Mouse (Mus musculus) small intestine, adult 2 months (tissue): Measurements from ENCODE around the gene Trim3. TPM values are rescaled to one million over a fixed set of nuclear protein-coding genes. Genes with fewer than 3 reads are reported as not detected.

ENCODE experiments used
- H3K27ac ChIP-seq: fragments of 200-500 bp; 2 replicates; pipeline ENCODE4 v1.5.1; 2012; ENCODE audit warnings: low read depth, low read length, control low read depth, inconsistent platforms; ENCODE audit not compliant: insufficient read depth
- H3K27me3 ChIP-seq: fragments of 200-500 bp; 2 replicates; pipeline ENCODE4 v1.6.1; 2012; ENCODE audit warnings: mild to moderate bottlenecking, moderate library complexity, low read length, inconsistent platforms; ENCODE audit not compliant: control insufficient read depth, insufficient read depth
- H3K36me3 ChIP-seq: fragments of 200-500 bp; 2 replicates; pipeline ENCODE4 v1.6.1; 2012; ENCODE audit warnings: mild to moderate bottlenecking, low read length, control low read depth, inconsistent platforms; ENCODE audit not compliant: control insufficient read depth, insufficient read depth
- H3K4me1 ChIP-seq: fragments of 200-500 bp; 2 replicates; pipeline ENCODE4 v1.6.1; 2012; ENCODE audit warnings: low read length, inconsistent platforms, mixed read lengths; ENCODE audit not compliant: control insufficient read depth, insufficient read depth, insufficient read length
- H3K4me3 ChIP-seq: fragments of 200-500 bp; 2 replicates; pipeline ENCODE4 v1.5.1; 2012; ENCODE audit warnings: low read depth, mild to moderate bottlenecking, control low read depth, inconsistent platforms, low read length, moderate library complexity
- CTCF ChIP-seq: fragments of 200-500 bp; IDR thresholded peaks from 2 replicates; pipeline ENCODE4 v1.5.1; 2012; ENCODE audit warnings: low read depth, mild to moderate bottlenecking, control low read depth, inconsistent platforms, low read length, moderate library complexity, mixed read lengths; ENCODE audit not compliant: insufficient replicate concordance, insufficient read length; ENCODE audit errors: extremely low read depth
- POLR2A ChIP-seq: fragments of 200-500 bp; IDR thresholded peaks from 2 replicates; pipeline ENCODE4 v1.6.1; 2012; ENCODE audit warnings: low read depth, mild to moderate bottlenecking, control low read depth, inconsistent platforms, low read length, moderate library complexity
- WGBS: fragments of 180-500 bp; shearing (Covaris S2); methylation state at CpG from one replicate; pipeline ENCODE4 v1.1.7; 2018; 5-methylcytosine and 5-hydroxymethylcytosine counted together
- polyA plus RNA-seq: library from polyadenylated mRNA; depleted of rRNA; stranded (reverse); fragments of >200 nt; gene quantifications from 2 replicates; pipeline ENCODE4 v1.2.3, GENCODE M21; 2012

Gene Trim3
- polyA plus RNA-seq, 1 experiment = 15.5 TPM

DNA sequence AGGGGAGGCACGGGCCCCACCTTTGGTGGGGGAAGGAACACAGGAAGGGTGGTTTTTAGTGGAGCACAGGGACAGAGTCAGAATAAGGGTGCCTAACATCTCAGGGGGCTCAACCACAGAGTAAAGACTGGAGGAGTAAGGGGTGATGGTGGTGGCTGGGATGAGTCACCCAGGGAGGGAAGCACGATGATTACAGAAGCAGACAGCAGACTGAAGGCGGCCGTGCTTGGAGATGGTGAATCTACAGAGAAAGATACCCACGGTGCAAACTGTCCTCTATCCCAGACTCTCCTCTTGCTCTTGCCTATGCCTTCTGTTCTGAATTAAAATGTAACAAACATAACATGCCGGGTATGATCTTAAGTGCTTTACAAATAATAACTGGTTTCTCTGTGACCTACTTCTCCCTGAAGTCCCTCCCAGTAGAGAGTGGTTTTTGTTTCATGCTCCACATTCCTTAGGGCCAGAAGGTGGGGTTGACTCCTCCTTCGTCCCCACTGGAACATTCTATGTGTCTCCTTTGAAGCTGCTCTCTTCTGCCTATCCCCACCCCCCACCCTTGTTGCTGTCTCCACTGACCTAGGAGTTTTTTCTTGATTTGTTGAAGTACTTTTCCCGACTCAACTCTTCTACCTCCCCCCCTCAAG is 11.6 kb downstream of the Trim3 start:
- no peak overlapping the region for H3K27ac ChIP-seq
- no peak overlapping the region for H3K4me3 ChIP-seq
- TF ChIP-seq CTCF = no peak
- no peak for TF ChIP-seq POLR2A
- no peaks in the 10 kb centered on the region for H3K27me3 ChIP-seq
- peaks cover 7% of the 10 kb centered on the region; the same call in 1 of the 2 replicates for H3K36me3 ChIP-seq
- no peaks in the 10 kb centered on the region for H3K4me1 ChIP-seq
- 63% methylated on average over 8 of the region's 8 CpGs for WGBS

- H3K4me3 ChIP-seq = no peak overlapping the region
- no peaks in the 10 kb centered on the region for H3K4me1 ChIP-seq
- 73% methylated on average over 4 of the region's 4 CpGs for WGBS
- no peak overlapping the region for H3K27ac ChIP-seq
- TF ChIP-seq POLR2A (no peak), CTCF (no peak)
- no peaks in the 10 kb centered on the region for H3K27me3 ChIP-seq
- H3K36me3 ChIP-seq = peaks cover 7% of the 10 kb centered on the region; the same call in 1 of the 2 replicates
These were observed 12.3 kb downstream of the Trim3 start for GRCm38 (mm10) chr7:105621053-105621452.

GRCm38 (mm10) chr7:105619701-105620100 is 13.7 kb downstream of the Trim3 start:
- Histone ChIP-seq H3K36me3 (peaks cover 5% of the 10 kb centered on the region), H3K4me1 (no peaks in the 10 kb centered on the region), H3K27me3 (no peaks in the 10 kb centered on the region), H3K27ac (no peak overlapping the region), H3K4me3 (no peak overlapping the region)
- WGBS = 52% methylated on average over 3 of the region's 3 CpGs
- no peak for TF ChIP-seq CTCF
- no peak for TF ChIP-seq POLR2A

DNA sequence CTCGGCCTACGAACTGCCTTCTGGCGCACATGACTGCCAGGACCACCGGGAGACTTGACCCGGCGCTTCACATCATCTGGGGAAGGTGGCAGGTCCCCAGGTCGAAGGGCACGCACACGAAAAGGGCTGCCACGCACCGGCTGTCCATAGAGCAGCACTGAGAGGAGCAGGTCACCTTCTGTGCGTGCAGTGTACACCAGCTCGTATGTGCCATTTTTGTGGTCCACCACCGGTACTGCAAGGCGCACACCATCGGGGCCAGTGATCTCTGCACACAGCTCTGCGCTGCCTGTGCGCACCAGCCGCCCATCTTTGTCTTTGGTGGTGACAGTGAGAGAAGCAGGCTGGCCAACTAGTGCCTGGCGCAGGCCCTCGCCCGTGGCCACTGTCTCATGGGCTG is 15.6 kb downstream of the Trim3 start:
- Histone ChIP-seq H3K27me3 (no peaks in the 10 kb centered on the region), H3K36me3 (peaks cover 5% of the 10 kb centered on the region; the same call in 1 of the 2 replicates), H3K4me1 (no peaks in the 10 kb centered on the region), H3K4me3 (no peak overlapping the region), H3K27ac (no peak overlapping the region)
- 95% methylated on average over 22 of the region's 22 CpGs for WGBS
- TF ChIP-seq CTCF = no peak
- no peak for TF ChIP-seq POLR2A

GRCm38 (mm10) chr7:105616561-105616960 is 16.8 kb downstream of the Trim3 start:
- WGBS = 82% methylated on average over 6 of the region's 6 CpGs
- no peaks in the 10 kb centered on the region for H3K27me3 ChIP-seq
- no peaks in the 10 kb centered on the region for H3K4me1 ChIP-seq
- peaks cover 6% of the 10 kb centered on the region; the same call in 1 of the 2 replicates for H3K36me3 ChIP-seq
- no peak overlapping the region for H3K27ac ChIP-seq
- H3K4me3 ChIP-seq = no peak overlapping the region
- TF ChIP-seq POLR2A (no peak), CTCF (no peak)

DNA sequence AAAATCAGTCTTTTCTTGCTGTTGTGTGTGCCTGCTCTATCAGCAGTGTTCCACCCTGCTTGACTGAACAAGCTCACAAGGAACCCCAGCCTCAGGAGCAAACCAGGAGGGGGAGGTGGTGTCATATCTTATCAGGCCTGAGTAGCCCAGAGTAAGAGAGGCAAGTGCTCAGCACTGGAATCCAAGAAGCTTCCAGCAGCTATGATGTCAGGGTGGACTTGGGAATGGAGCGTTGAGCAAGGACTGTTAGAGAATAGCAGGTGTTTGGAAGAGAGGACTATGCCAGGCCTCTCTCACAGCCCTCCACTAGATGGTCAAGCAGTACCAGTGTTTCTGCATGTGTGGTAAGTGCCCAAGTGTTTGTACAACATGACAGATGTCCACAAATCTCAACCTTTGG is 17.7 kb downstream of the Trim3 start:
- H3K36me3 ChIP-seq = peaks cover 10% of the 10 kb centered on the region; the same call in 1 of the 2 replicates
- WGBS = 62% methylated on average over 1 of the region's 1 CpGs
- H3K27ac ChIP-seq = no peak overlapping the region
- H3K4me3 ChIP-seq = no peak overlapping the region
- H3K27me3 ChIP-seq = no peaks in the 10 kb centered on the region
- no peaks in the 10 kb centered on the region for H3K4me1 ChIP-seq
- TF ChIP-seq POLR2A (no peak), CTCF (no peak)

- Histone ChIP-seq H3K27me3 (no peaks in the 10 kb centered on the region), H3K36me3 (peaks cover 11% of the 10 kb centered on the region; the same call in 1 of the 2 replicates), H3K4me1 (no peaks in the 10 kb centered on the region), H3K4me3 (no peak overlapping the region), H3K27ac (no peak overlapping the region)
- WGBS = 91% methylated on average over 1 of the region's 1 CpGs
- no peak for TF ChIP-seq CTCF
- TF ChIP-seq POLR2A = no peak
These were observed 19.0 kb downstream of the Trim3 start for GRCm38 (mm10) chr7:105614400-105614799.
